Mouse (Mus musculus): ENCODE measurements around the gene Fbxl22. TPM values are rescaled to one million over a fixed set of nuclear protein-coding genes. Genes with fewer than 3 reads are reported as not detected.

The Fbxl22 gene
- polyA plus RNA-seq, 1 experiment, result 1.7 TPM

Other genes starting within 250 kb of the Fbxl22 start
- gene Herc1, start 164.1 kb downstream of the Fbxl22 start, polyA plus RNA-seq (2012; rRNA removed), result 54.5 and 66.5 TPM in 2 replicates
- gene Usp3, start 78.5 kb upstream of the Fbxl22 start, polyA plus RNA-seq (2012; rRNA removed), result 63.7 and 68.7 TPM in 2 replicates
- 6.0 and 9.2 TPM in 2 replicates for gene Car12, start 199.1 kb upstream of the Fbxl22 start, polyA plus RNA-seq (2012; rRNA removed)